Mouse (Mus musculus) ovary, postnatal 14 days (tissue): ENCODE data around the gene Med12l.

Experiments
- DNase-seq: peaks from one replicate; pipeline ENCODE4 v3.0.0; 2022; ENCODE audit warnings: low spot score

Gene Med12l

DNA sequence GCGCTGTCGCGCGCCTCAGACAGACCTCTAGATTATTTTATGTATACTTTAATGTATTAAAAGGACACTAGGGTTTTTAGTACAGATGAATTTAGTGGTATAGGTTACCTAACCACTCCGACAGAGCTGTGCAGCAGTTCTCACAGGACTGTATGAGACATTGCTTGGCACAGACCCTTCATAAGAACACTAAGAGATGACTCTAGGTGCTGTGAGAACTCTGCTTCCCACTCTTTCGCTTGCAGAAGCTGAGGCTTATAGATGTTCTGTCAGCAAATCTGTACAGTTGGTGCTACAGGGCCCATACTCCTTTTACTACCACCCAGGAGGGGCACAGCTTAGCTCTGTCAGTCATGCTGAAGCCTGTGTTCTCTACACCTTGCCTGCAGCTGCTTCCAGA lies 186.0 kb downstream of the Med12l start:
- no peak for DNase-seq

DNA sequence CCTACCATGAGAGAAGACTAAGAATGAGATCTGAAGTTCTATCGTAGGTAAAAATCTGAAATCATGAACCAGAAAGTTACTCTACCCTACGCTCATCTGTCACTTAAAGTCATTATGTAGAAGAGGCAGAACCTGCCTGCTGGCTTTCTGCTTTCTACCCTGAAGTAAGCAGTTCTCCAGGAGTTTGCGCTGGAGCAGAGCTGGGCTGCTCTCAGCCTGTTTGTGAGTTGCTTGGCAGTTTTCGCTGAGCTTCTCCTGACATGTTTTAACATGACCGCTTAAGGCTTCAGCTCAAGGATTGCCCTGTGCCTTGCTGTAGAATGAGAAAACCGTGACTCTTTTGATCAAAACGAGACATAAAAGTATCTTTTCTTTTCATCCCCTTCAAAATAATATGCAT lies 188.5 kb downstream of the Med12l start:
- no peak for DNase-seq

DNA sequence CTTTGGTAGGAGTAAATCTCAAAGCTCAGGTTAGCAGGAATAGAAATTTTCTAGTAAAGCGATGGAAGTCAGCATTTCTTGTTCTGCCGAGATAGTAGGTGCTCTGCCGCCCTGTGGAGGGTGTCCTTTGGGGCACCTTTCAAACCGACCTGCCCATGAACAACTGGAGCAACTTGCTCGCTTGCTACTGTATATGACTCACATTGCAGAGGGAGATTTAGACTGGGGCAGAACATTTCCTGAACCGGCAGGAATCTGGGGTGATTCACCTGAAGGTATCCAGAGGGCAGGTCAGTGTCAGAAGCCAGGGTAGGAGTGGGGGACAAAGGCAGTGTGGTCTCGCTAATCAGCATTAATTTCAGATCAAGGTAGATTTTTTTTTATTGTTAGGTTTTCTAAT lies 189.3 kb downstream of the Med12l start, which contains the start of gene Gpr87:
Gene Gpr87, minus strand, starts transcription at position 167 of the 400 bp plus-strand sequence.
- DNase-seq: no peak

DNA sequence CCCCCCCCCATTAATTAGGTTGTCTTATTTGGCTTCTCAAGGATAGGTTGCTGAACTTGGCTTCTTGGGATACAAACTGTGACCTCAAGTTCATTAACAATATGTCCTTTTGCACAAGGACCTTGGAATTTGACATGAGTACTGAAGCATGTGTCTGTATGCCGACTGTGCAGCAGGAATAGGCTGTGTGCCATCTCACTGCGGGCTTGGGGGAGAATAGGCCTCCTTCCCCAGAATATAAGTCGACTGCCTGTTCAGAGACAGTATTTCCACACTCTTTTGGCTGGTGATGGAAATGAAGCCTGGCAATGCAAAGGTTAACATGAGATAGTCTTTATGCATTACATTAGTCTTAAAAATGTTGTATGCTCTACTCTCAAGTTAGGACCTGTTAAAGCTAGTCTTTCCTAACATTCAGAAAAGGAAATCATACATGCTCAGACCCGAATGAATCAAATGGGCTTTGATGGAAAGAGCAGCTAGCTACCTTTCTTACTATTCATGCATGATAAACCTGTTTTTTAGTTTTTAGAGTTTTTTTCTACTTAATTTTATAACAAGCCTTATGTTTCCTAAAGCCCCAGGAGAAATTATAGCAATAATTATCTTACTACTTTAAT lies 191.8 kb downstream of the Med12l start:
- DNase-seq: no peak

DNA sequence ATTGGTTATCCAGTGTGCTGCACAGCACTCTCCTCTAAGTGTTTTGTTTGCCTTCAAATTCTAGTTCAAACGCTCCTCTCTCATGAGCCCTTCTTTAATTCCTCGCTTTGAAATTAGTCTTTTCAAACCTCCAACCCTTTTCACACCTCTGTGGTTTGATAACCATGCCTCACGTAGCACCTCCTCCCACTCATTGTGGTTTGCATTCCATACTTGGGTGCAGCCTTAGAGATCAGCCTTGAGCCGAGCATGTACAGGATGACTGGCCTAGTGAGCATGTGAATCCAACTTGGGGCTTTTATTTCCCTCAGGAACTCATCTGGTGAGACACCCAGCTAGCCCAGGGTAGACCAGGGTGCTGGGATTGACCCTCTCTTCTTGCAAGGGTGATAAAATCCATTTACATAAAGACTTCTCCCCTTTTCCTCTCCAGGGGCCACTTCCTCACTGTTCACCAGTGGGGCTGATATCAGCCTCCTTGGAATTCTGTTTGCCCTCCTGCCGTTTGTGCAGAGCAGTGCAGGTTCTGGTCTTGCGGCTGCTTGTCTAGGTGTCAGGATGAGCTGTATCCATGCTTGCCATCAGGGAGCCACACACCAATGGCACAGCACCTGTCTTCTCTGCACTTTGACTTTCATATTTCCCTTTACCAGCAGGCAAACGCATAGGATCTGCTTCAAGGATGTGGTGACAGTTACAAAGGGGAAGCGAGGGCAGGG lies 198.3 kb downstream of the Med12l start:
- no peak for DNase-seq

DNA sequence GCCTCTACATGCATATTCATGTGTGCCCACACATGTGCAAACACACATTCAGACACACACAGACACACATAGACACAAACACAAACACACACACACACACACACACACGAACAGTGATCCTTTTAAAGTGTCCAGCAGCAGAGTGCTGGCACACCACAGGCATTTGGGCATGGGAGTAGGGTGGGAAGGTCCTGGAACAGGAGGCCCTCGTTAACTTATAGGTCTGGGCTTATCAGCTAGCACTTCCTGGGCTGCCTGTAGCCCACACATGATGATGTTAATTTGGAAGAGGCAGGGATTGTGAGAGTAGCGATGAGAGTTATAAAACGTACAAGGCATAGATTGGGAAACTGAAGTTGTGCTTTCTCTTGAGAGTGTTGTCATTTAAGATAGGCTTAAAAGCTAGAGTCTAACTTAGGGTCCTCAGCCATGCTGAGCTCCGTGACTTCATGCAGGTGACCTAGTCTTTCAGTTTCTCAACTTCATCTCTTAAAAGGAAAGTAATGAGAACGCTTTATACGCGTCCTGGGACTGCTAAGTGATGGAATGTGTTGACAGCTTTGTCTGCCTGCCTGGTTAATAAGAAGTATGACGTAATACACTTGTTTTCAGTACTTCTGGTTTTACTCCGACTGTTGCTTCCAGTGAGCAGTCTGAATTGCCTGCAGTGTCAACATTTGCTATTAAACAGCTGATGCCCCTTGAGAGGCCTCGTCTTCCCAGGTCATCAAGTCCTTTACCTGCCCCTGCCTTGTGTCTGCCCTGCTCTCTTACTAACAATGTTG lies 199.3 kb downstream of the Med12l start:
- no peak for DNase-seq

DNA sequence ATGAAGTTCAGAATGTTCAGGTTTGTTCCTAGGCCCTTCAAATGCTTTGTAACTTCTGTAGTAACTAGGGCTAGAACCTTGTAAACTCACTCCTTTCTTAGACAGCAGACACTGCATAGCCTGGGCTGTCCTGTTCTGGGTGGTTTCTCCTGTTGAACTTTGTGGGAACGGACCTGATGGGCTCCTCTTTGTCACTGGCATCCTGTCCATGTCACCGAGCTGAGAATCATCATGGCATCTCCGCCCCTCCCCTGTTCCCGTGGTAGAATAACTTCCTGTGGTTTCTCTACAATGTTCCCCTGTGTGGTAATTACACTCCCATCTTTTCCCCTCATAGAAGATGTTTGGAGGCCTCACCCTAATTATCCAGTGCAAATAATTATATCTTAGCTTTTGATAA lies 200.3 kb downstream of the Med12l start:
- DNase-seq: no peak

DNA sequence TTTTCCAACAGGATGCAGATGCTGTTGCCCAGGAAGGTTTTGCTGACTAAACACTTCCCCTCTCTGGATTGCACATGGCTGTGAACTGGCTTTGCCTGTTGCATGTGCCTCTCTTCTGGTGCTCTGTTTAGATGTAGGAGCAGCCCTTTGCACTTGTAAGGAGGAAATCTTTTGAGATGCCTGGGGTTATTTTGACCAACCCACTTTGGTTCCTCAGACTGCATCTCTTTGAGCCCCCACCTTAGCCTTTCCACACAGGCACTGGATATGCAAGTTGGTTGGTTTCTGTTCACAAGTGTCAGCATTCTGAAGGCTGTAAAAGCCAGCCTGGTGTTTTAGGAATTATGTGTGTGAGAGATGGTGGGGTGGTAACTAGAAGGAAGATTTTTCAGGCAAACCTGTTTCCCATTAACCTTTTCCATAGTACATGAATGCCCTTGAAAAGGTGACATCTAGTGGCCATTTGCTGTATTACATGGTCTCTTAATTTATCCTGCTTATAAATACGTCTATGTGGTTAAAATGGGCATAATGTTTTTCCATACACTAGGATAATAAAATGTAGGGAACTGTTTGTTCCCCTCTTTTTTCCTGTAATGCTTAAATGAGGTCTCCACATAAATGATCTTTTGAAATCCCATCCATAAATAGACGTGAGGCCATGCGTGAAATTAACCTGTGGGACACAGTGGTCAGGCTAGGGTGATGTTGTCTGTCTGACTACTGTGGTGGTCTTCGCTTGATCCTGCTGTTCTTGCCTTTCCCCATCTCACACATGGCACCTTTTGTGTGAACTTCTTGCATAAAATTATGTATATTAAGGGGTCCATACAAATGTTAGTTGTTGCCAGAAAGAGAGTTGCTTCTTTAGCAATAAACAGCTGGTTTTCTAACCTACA lies 203.3 kb downstream of the Med12l start:
- peak; percentile 49 for DNase-seq

DNA sequence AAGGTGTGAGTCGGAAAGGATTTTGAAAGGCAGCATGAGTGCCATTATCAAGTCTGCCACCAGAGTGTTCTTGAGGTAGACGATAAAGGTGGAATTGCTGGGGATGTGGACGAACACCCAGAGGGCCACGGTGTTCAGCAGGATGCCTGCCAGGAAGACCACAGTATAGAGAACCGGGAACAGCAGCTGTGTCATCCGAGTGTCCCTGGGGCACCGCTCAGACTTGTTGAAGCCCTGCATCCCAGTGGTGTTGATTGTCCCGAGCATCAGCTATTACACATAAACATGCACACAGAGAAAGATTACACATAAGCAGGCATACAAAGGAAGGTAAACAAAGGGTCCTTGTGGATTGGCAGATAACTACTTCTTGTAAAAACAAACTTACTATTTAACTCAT lies 204.5 kb downstream of the Med12l start:
- no peak for DNase-seq

DNA sequence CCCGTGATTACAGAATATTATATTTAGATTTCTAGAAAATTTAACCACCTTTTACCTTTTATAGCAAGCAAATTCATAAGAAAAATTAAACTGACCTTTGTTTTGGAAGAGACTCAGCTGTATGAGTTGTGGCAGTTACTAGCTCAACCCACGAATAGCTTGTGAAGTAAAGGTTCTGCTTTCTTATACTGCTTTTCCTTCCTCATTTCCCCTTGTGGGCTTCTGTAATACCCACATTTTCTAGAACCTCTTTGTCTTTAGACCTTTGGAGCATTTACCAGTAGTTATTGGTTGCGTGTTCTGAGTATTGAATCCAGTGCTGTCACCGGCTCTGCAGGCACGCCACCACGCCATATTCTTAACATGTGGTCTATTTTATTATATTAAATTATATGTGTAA lies 205.1 kb downstream of the Med12l start, which contains the start of gene P2ry13:
Gene P2ry13, minus strand, starts transcription at position 156 of the 400 bp plus-strand sequence.
- no peak for DNase-seq

DNA sequence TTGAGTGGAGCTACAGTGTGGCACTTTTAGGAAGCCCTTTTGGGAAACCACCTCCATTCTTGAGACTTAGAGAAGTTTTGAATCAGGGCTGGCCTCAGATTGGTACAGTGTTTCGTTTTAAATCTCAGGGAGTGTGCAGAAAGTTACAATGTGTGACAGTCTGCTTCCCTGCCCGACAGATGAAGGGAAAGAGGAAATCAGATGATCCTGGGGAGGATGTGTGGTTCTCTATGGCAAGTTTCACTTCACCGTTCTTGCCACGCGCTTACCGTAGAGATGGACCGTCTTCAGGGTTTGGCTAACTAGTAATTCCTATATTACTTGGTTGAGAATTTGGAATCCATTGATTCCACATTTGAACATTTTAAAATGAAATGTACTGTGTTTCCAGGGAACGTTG lies 206.2 kb downstream of the Med12l start:
- DNase-seq: no peak

DNA sequence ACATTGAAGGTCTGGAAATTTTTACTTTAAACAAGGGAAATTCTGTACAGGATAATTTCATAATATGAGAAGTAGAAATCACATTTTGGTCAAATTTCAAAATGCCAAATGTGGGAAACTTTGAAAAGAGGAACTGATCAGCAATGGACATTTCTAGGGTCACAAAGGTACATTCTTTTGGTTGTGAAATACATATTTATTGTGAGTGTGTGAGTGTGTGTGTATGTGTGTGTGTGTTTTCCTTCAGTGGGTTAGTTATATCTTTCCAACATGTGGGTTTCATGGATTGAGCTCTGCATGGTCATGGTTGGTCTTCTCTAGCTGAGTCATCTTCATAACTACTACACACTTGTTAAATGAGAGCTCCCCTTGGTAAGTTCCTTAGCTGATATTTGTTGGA lies 206.8 kb downstream of the Med12l start:
- DNase-seq: no peak

DNA sequence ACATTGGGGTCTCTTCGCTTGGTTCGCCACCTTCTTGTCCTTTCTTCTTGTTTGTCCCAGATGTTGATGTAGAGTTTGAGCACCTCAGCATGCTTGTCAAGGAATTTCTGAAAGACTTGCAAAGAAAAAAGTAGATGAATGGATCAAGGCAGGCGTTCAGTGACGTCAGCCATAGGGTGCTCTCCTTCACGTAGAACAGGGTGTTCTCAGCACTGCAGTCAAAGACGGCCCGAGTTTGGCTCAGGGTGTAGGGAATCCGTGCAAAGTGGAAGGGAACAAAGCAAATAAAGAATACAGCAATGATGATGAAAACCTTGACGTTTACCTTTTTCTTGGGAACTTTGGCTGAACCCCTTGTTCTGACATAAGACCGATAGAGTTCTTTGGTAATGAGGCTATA lies 211.6 kb downstream of the Med12l start:
- DNase-seq: no peak

DNA sequence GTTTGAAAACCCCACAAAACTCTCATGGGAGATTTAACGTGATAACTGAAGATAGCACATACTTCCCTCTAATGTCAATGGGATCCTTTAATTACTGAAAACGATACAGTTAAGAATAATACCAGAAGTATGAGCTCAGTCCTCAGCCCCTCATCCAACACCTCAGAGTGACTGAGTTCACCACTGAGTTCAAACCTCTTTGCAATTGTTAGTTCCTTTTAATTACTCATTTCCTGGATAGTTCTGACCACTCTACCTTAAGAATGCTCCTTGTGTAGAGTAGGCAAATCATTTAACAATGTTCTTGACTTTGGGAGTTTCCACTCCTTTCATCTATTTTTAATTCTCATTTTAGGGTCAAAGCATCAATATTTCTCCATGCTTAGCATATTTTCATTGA lies 213.7 kb downstream of the Med12l start:
- DNase-seq: no peak

DNA sequence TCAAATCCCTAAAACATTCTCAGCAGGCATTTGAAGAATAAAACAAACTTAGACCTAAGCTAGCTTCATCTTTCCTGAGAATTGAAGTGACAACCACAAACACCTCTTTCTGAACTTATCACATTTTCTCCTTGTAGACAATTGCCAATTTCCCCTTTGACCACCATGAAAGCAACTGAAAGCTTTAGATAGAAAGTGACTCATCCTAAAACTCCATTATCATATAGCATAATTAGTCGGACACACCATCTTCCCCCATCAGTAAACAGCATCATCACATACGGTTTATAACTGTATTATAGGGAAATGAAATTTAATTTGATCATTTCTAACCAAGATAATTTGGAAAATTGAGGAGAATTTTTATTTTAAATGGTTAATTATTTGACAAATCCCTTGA lies 216.7 kb downstream of the Med12l start:
- no peak for DNase-seq

DNA sequence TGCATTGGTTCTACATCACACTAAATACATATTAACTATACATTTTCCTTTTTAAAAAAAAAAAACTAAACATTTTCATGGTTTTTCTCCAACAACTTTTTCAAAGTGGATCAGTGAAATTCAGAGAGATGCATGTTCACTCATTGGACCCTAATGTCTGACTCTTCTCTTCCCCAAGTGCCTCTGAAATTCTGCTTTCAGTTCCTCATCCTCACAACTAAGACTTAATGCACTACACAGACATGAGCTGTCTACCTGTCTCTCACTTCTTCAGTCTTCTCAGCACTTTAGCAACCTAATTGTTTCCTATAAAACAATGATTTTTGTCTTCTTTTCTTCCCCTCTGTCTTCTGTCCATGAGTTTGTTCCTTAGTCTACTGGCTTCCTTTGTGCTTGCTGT lies 219.8 kb downstream of the Med12l start:
- DNase-seq: no peak

DNA sequence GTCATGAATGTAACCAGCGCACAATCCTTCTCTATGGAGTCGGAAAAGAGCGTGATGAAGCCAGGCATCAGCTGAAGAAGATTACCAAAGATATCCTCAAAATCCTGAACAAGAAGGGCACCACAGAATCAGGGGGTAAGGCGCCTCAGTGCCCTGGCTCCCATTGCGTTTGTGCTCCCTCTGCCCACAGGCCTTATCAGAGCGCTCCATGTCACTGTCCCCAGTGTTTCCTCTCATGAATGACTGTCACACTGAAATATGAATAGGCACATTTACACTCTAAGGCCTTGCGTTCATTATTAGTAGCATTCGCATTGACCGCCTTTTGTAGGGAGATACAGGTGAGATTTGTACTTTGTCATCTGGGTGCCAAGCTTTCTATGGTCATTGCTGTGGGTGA lies 222.1 kb downstream of the Med12l start:
- no peak for DNase-seq

DNA sequence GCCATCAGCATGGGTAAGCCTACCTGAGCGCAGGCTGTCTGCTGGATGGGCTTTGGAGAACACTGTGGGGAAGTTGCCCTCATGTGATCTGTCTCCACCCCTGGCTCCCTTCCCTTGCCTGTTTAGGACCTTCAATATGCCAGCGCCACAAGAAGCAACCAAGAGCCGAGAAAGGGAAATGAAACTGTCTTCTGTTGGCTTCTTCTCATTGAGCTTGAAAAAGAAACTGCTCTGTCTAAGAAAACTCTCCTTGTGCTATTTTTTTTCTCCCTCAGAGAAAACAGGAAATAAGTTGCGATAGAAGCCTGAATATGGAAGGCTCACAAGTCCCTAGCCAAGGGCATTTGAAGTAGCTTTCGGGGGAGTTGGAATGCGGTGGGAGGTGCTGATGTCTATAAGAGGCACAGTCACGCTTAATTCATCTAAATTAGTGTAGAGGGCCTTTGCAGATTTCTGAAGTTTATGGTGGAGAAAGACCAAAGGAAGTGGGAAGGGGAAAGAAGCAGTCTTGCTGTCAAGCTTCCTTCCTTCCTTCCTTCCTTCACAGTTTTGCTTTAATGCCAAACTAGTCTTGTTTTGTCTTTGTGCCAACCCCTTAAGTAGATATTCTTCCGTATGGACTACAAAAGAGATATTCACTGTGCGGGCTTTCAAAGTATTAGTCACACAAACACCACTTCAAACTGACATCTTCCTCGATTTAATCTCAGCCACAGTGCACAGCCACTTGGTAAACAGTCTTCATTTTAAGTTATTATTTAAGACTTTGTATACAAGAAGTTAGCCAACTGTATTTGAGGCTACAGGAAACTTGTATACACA lies 223.3 kb downstream of the Med12l start:
- DNase-seq: no peak

DNA sequence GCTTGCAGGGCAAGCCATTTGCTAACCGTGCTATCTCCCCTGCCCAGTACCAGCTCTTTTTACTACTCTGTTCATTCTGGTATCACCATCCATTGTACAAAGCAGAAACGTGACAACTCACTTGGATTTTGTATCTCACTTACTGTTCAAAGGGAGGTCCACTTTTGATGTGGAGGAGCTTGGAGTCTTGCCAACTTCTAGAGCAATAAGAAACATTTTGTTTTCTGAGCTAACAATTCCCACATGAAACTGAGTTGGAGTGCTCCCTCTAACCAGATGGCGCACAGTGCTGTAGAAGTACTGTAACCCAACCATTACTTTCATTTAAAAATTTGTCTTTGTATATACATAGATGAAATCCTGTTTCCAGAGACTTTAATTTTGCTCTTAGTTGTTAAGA lies 225.3 kb downstream of the Med12l start:
- no peak for DNase-seq

DNA sequence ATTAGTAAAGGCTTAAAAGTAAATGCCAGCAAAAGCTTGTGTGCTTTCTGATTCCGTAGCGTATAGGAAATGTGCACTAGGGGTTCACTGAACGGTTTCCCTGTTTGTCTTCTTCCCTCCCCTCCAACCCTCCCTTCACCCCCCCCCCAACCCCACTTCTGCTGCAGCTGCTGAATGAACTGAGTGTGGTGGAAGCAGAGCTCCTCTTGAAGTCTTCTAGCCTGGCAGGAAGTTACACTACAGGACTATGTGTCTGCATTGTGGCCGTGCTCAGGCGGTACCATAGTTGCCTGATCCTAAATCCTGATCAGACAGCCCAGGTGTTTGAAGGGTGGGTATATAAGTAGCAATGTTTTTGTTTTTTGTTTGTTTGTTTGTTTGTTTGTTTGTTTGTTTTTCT lies 229.3 kb downstream of the Med12l start:
- DNase-seq: no peak

DNA sequence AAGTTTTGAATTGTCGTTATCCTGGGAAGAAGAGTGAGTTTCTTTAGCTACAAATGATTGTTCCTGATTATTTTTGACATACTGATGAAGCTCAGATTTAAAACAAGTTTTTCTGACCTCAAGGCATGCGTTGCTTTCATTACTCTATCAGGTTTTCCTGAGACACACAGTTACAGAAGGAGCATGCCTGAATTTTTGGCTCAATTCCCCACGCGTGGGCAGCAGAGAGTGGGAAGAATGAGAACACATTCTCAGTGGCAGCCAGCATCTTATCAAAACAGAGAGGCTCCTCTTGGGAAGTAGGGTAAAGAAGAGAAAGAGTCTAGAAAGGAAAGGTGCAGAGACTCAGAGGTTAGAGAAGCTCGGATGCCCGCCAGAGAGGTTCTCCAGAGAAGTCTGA lies 237.8 kb downstream of the Med12l start:
- peak; percentile 41 for DNase-seq
